Comparison of ENCODE assay signal across 8 mouse cellular contexts in genomic region chr7:127674977-127675376, GRCm38 (mm10). TPM values are rescaled to one million over a fixed set of nuclear protein-coding genes. Genes with fewer than 3 reads are reported as not detected.
DNase-seq lines count a peak whose midpoint lies in the region; ATAC-seq and TF ChIP-seq lines count a peak whose summit lies in the region.

No protein-coding gene starts in this region.

- POLR2A ChIA-PET in Patski (lab: Charles Lee), result interaction anchor here (0.9 to 1.4 kb wide), 2 partner anchors 33 to 71 kb away, joined by 3 read pairs; no protein-coding TSS in a partner anchor

- TF ChIP-seq CTCF in Patski (IDR thresholded peaks at IDR 0.05), result peak; percentile 94

- no peaks in the 10 kb centered on the region for H3K9me3 ChIP-seq in hindbrain, embryonic 16.5 days (ENCODE audit: control insufficient read depth, low read length)

- no peak overlapping the region for H3K4me2 ChIP-seq in hindbrain, embryonic 16.5 days (ENCODE audit: low read length)

- CTCF ChIA-PET in Patski (lab: Charles Lee), result interaction anchor here (0.7 to 5.8 kb wide), 30 partner anchors 8 to 120 kb away, joined by 3 to 100 read pairs (median 5); partner anchors contain the start of genes Bcl7c, Ctf1, Fbxl19 and Zfp629

- H3K36me3 ChIP-seq in hindbrain, embryonic 16.5 days (ENCODE audit: control insufficient read depth, insufficient read depth, low read length), result peaks cover 2% of the 10 kb centered on the region; the same call in 1 of the 2 replicates

- peak; percentile 51 for DNase-seq in Patski (ENCODE audit: low read depth, low spot score)
- DNase-seq in cerebellum, postnatal 14 days, result peak; percentile 92 to 95
- DNase-seq in frontal cortex, postnatal 25 days (ENCODE audit: low spot score in 2 of 2), result peak; percentile 82 to 85
- DNase-seq in left cerebral cortex, adult 11 months (ENCODE audit: low spot score), result peak; percentile 86
- peak; percentile 92 to 93 for DNase-seq in right cerebral cortex, postnatal 10 days (ENCODE audit: low spot score in 2 of 2)
- peak; percentile 90 for DNase-seq in urinary bladder, postnatal 14 days (ENCODE audit: low spot score)

- ATAC-seq in Patski, result no peak
- peak; percentile 74 for ATAC-seq in hindbrain, embryonic 16.5 days
- peak; percentile 81 for ATAC-seq in megakaryocyte, adult 5-6 weeks (ENCODE audit: poor library complexity, severe bottlenecking)

- no peaks in the 10 kb centered on the region for H3K27me3 ChIP-seq in Patski
- H3K27me3 ChIP-seq in hindbrain, embryonic 16.5 days (replicated peaks; ENCODE audit: control insufficient read depth, insufficient read depth, low read length), result no peaks in the 10 kb centered on the region

- in situ Hi-C loops in Patski (cut with MboI; ENCODE audit: low pct_unique_long_range_greater_than_20kb), result loop anchor here (25.0 kb wide), 1 partner anchor 537 kb away; the partner anchor contains the start of gene Cox6a2

- 3% methylated on average over 5 of the region's 5 CpGs for WGBS in hindbrain, embryonic 16.5 days

- H3K4me1 ChIP-seq in hindbrain, embryonic 16.5 days (ENCODE audit: control insufficient read depth, insufficient read depth, low read depth, low read length), result no peaks in the 10 kb centered on the region

- no peak overlapping the region for H3K4me3 ChIP-seq in hindbrain, embryonic 16.5 days (ENCODE audit: low read length)

- H3K9ac ChIP-seq in hindbrain, embryonic 16.5 days (ENCODE audit: low read depth, low read length), result no peak overlapping the region

- no peak overlapping the region for H3K27ac ChIP-seq in hindbrain, embryonic 16.5 days (ENCODE audit: low read depth, low read length)

RNA-seq across cellular contexts. Expression of gene Bcl7c, which starts 33.8 kb away (rescaled TPM):
- polyA plus RNA-seq in Patski (2021), result 53.6 TPM
- 39.5 and 41.9 TPM in 2 replicates for polyA plus RNA-seq in hindbrain, embryonic 16.5 days (2015; fragmentation: Nextera tagmentation; extraction: Ambion mirVana)
- 30.2 and 37.4 TPM in 2 replicates for total RNA-seq in megakaryocyte, adult 5-6 weeks (2015)
- 8.6 and 16.6 TPM in 2 replicates for total RNA-seq in megakaryocyte, adult 5-6 weeks (2017)

RNA-seq across cellular contexts. Expression of gene Ctf1, which starts 37.6 kb away (rescaled TPM):
- polyA plus RNA-seq in Patski (2021), result 10.8 TPM
- 3.4 and 4.9 TPM in 2 replicates for polyA plus RNA-seq in hindbrain, embryonic 16.5 days (2015; fragmentation: Nextera tagmentation; extraction: Ambion mirVana)
- total RNA-seq in megakaryocyte, adult 5-6 weeks (2015), result 0.16 TPM in 1 of 2 replicates, not detected in the other
- total RNA-seq in megakaryocyte, adult 5-6 weeks (2017), result 0.29 TPM in 1 of 2 replicates, not detected in the other

RNA-seq across cellular contexts. Expression of gene Ctf2, which starts 57.0 kb away (rescaled TPM):
- 0.09 TPM for polyA plus RNA-seq in Patski (2021)
- 0.15 and 0.20 TPM in 2 replicates for polyA plus RNA-seq in hindbrain, embryonic 16.5 days (2015; fragmentation: Nextera tagmentation; extraction: Ambion mirVana)
- total RNA-seq in megakaryocyte, adult 5-6 weeks (2015), result not detected in 2 replicates
- not detected in 2 replicates for total RNA-seq in megakaryocyte, adult 5-6 weeks (2017)

RNA-seq across cellular contexts. Expression of gene Zfp629, which starts 59.4 kb away (rescaled TPM):
- 20.6 TPM for polyA plus RNA-seq in Patski (2021)
- 15.0 and 20.7 TPM in 2 replicates for polyA plus RNA-seq in hindbrain, embryonic 16.5 days (2015; fragmentation: Nextera tagmentation; extraction: Ambion mirVana)
- 3.5 TPM in 2 replicates for total RNA-seq in megakaryocyte, adult 5-6 weeks (2015)
- 4.2 and 5.8 TPM in 2 replicates for total RNA-seq in megakaryocyte, adult 5-6 weeks (2017)
